Mouse (Mus musculus): ENCODE results near the gene Il12a.

The Il12a gene

GRCm38 (mm10) chr3:68686852-68687560 lies 3.4 kb upstream of the Il12a start:
- no peak for DNase-seq

GRCm38 (mm10) chr3:68689346-68689745 lies 1.1 kb upstream of the Il12a start:
- no peak for DNase-seq

GRCm38 (mm10) chr3:68691100-68691778 lies 795 bp downstream of the Il12a start:
- no peak for DNase-seq

GRCm38 (mm10) chr3:68691938-68692599 lies 1.6 kb downstream of the Il12a start:
- no peak for DNase-seq

GRCm38 (mm10) chr3:68692600-68693225 lies 2.3 kb downstream of the Il12a start:
- no peak for DNase-seq

- peak; percentile 26 for DNase-seq
These were observed 3.1 kb downstream of the Il12a start for GRCm38 (mm10) chr3:68693441-68694048.

- no peak for DNase-seq
These were observed 4.9 kb downstream of the Il12a start for GRCm38 (mm10) chr3:68695321-68695720.

GRCm38 (mm10) chr3:68696495-68697200 lies 6.2 kb downstream of the Il12a start:
- no peak for DNase-seq

- DNase-seq: no peak
These were observed 8.2 kb downstream of the Il12a start for GRCm38 (mm10) chr3:68698601-68699000.

GRCm38 (mm10) chr3:68700091-68700490 lies 9.6 kb downstream of the Il12a start:
- no peak for DNase-seq

GRCm38 (mm10) chr3:68706307-68706706 lies 15.9 kb downstream of the Il12a start:
- DNase-seq: no peak

- DNase-seq: peak; percentile 32
These were observed 17.8 kb downstream of the Il12a start for GRCm38 (mm10) chr3:68708230-68708629.

GRCm38 (mm10) chr3:68709198-68709797 lies 18.9 kb downstream of the Il12a start:
- DNase-seq: peak; percentile 79

- no peak for DNase-seq
These were observed 20.0 kb downstream of the Il12a start for GRCm38 (mm10) chr3:68710436-68710835.

GRCm38 (mm10) chr3:68711510-68711909 lies 21.1 kb downstream of the Il12a start:
- no peak for DNase-seq

- DNase-seq: peak; percentile 63
These were observed 23.1 kb downstream of the Il12a start for GRCm38 (mm10) chr3:68713550-68713949.

GRCm38 (mm10) chr3:68717346-68717745 lies 26.9 kb downstream of the Il12a start:
- DNase-seq: peak; percentile 52

- DNase-seq: no peak
These were observed 28.9 kb downstream of the Il12a start for GRCm38 (mm10) chr3:68719229-68719819.

- peak; percentile 25 for DNase-seq
These were observed 29.8 kb downstream of the Il12a start for GRCm38 (mm10) chr3:68720258-68720657.

- no peak for DNase-seq
These were observed 51.5 kb downstream of the Il12a start for GRCm38 (mm10) chr3:68741955-68742354.

GRCm38 (mm10) chr3:68742718-68743471 lies 52.5 kb downstream of the Il12a start:
- no peak for DNase-seq
